Mouse (Mus musculus) CD4-positive, CD25-positive, alpha-beta regulatory T cell, adult 2 months (primary cell): Measurements from ENCODE around the gene Arhgap42.
A peak's percentile ranks its signal among the peaks of the same experiment; 100 is the strongest.

Experiments used
- DNase-seq: peaks from one replicate; pipeline ENCODE4 v3.0.0-alpha.2; 2012; ENCODE audit warnings: low read depth, low spot score

Arhgap42 gene

GRCm38 (mm10) chr9:9143102-9143501 is 95.8 kb downstream of the Arhgap42 start:
- no peak for DNase-seq

- no peak for DNase-seq
Measured at GRCm38 (mm10) chr9:9142561-9142960, 96.3 kb downstream of the Arhgap42 start.

- no peak for DNase-seq
Measured at GRCm38 (mm10) chr9:9142144-9142543, 96.8 kb downstream of the Arhgap42 start.

DNA sequence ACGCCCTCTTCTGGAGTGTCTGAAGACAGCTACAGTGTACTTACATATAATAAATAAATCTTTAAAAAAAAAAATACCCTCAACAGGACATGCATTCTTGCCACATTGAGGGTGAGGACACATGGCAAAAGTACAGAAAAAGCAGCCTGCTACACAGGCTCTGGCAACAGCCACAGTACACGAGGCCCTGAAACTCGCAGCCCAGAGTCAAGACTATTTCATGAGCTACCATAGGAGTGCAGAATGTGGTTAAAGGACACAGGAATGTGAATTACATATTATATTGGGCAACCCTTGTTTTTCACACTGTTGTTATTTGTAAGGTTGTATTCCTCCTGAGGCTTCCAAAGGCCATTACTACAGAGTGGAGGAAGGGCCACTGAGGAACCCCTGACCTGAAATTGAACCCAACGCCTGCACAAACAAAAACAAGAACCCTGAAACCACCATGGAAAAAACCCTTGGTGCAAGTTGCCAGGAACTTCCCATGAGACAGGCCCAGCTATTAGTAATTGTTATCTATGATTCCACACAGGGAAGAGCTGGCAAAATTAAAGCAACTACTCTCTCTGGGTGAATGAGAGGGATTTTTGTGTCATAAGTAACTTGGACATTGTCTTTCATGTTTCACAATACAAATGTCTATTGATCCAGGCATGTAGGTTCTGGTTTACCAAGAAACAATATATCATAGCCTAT is 109.8 kb downstream of the Arhgap42 start:
- no peak for DNase-seq

DNA sequence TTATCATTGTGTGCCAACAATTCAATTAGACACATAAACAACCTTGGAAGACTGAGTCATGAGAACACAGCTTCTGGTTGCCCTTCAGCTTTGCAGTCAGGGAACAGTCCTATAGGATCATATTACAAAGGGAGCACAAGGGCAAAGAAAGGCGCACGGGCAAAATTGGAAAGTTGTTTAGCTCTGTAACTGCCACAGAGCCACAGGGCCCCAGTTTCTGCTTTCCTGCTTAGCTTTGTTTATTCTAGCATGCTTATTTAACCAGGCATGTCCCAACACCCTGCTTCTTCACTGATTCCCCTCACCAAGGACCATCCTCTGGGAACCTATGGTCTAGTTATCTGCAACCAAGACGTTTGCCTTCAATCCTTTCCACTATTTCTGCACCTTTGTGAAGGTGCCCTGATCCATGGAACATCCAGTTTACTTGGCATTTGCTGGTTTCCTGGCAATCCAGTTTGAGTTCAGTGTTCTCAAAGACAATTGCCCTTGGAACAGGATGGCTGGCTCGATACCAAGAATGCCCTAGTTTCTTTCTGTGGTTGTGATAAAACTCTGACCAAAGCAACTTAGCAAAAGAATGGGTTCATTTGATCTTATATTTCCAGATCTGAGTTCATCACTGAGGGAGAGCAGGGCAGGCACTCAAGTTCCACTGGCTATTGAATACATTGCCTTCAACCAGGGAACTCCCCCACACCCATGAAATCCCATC is 111.7 kb downstream of the Arhgap42 start:
- DNase-seq: no peak

DNA sequence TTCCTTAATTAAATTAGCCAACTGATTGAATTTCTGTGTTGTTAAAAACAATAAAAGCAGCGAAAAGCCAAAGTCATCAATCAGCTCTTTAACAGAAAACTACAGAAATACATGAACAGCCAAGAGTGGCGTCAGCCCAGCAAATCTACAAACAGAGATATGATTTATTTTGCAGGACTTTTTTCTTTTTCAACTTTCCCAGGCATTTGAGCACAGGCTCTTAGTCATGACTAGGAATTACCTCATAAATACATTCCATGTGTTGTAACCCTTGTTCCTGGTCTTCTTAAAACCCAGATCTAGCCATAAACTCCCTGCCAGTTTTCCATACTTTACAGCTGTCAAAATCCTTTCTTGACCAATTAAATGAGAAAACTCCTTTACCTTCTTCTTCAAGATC is 114.7 kb downstream of the Arhgap42 start:
- no peak for DNase-seq

DNA sequence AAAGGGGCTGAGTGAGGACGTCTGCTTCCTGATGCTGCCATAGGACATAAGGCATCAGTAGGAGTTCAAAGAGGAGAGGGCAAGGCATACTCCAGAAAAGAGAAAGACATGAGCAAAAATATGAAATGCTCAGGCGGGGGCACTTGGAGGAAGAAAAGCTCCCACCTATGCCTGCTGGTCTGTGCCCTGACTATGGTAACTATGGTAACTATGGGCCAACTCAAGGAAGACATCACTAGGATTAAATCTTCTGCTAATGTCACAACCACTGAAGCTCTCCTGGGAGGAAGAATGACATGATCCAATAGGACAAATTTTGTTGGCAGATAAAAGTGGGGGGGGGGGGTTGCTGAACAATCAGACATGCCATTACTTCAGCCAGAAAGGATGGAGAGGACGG is 124.6 kb downstream of the Arhgap42 start:
- DNase-seq: no peak

DNA sequence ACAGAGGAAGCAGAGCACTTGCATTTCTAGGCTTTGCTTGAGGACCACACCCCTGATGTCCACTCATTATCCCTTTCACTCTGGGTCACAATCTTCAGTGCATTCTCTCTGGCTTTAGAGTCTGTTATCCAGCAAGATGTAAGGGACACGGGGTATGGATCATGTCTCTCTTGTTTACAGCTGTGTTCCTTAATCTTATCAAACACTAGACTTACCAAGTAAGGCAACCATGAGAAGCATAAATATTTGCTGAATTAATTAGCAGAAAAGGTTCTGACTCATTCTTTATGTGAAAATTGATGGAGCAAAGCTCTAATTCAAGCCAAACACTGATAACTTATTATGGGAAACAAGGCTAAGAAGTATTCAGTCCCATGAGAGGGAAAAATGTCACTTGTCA is 125.1 kb downstream of the Arhgap42 start:
- no peak for DNase-seq

- no peak for DNase-seq
Measured at GRCm38 (mm10) chr9:9112921-9113320, 126.0 kb downstream of the Arhgap42 start.

GRCm38 (mm10) chr9:9107697-9108096 is 131.2 kb downstream of the Arhgap42 start:
- no peak for DNase-seq

GRCm38 (mm10) chr9:9104761-9105160 is 134.1 kb downstream of the Arhgap42 start:
- no peak for DNase-seq

- no peak for DNase-seq
Measured at GRCm38 (mm10) chr9:9102158-9102514, 136.8 kb downstream of the Arhgap42 start.

DNA sequence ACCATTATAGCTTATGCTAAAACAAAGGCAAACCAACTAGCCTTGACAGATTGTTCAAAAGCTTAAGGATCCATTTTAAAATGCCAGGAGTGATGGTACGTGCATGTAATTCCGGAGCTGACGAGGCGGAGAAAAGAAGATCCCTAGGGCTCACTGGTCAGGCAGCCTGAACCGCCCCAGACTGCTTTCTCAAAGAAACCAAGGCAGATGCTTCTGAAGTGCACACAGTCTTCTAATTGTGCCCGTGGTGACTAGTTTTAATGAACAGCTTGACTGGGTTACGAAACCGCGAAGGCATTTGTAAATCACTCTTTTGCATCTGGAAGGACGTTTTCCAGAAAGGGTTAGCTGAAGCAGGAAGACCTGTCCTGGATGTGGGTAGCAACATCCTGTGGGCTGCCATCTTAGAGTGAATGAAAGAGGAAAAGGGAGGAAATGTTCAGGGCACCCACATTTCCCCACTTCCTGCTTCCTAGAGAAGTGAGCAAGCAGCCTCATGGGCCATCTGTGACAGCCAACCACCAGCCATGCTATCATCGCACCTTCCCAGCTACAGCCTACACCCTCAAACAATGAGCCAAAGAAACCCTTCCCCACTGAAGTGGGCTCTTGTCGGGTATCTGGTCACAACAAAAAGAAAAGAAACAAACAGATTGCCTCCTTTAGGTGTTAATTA is 137.3 kb downstream of the Arhgap42 start:
- DNase-seq: no peak

GRCm38 (mm10) chr9:9101055-9101454 is 137.8 kb downstream of the Arhgap42 start:
- DNase-seq: no peak

DNA sequence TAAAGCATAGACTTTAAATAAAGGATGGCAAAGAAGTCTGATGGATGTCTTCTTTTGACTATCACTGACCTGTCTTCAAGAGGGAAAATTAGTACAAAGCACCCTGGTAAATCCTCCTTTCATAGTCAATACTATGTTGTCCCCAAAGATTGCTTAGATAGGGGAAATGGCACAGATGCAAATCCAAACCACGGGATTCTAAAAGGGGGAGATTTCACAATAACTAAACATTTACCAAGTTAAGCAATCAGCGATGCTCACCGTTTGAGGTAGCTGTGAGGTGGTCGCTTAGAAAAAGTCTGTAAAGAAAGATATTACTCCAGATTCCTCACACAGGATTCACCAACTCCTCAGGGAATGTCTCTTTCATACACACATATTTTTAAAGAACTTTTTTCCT is 141.1 kb downstream of the Arhgap42 start:
- DNase-seq: no peak

GRCm38 (mm10) chr9:9096761-9097160 is 142.1 kb downstream of the Arhgap42 start:
- no peak for DNase-seq

GRCm38 (mm10) chr9:9093096-9093495 is 145.8 kb downstream of the Arhgap42 start:
- DNase-seq: no peak

GRCm38 (mm10) chr9:9083441-9083840 is 155.5 kb downstream of the Arhgap42 start:
- no peak for DNase-seq

DNA sequence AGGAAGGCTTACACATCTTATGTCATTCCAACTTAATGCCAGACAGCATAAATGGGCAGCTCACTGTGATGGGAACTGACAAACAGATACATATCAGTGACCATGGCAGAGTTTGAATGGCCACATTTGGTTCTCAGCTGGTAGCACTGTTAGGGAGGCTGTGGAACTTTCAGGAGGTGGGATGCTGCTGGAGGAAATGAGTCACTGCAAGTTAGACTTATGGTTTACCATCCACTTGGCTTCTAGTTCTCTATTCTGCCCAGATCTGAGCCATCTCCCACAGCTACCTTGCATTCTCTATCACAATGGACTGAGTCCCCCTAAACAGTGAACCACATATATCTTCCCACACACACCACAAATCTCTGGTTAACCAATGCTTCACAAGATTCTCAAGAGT is 186.0 kb downstream of the Arhgap42 start:
- no peak for DNase-seq

DNA sequence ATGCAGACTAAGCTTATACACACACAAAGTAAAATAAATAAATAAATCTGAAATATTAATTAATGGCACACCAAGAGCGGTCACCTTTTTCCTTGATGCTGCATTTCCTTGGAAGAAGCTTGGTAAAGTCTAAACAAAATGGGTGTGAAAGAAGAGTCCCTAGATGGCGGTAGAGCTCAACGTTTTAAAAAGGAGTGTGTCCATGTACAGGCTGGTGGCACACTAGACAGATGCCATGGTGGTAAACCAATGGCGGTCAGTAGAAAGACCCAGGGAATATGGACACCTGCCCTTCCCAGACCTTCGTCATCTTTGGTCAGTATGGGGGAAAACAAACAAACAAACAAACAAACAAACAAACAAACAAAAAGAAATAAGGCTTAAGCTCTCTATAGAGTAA is 187.7 kb downstream of the Arhgap42 start:
- DNase-seq: no peak

- DNase-seq: peak; percentile 3
Measured at GRCm38 (mm10) chr9:9049202-9049601, 189.7 kb downstream of the Arhgap42 start.

DNA sequence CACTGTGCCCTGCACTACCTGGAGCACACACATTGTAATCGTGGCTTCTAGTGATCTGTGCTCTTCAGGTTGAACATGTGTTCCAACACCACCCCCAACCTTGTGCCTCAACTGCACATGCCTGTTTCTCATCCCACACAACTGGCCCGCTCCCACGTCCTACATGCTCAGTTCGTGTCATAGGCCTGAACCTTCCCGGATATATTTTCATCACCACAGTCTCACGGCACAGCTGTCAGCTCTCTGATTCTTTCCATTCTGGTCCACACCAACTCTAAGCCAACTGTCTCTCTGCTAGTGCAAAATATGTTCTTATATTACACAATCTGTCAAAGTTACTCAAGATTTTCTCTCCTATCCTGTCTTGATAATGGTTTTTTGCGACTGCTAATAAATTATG is 197.9 kb downstream of the Arhgap42 start:
- DNase-seq: no peak
